Mouse (Mus musculus) heart, embryonic 14.5 days (tissue): ENCODE measurements around the gene Irf2bp1. TPM values are rescaled to one million over a fixed set of nuclear protein-coding genes. Genes with fewer than 3 reads are reported as not detected.

Experiments used
- ATAC-seq: fragments of 200-750 bp; cut with Nextera tagmentation; 2 replicates; pipeline ENCODE4 v1.8.0; 2017; ENCODE audit warnings: low read depth, moderate TSS enrichment; ENCODE audit not compliant: insufficient number of reproducible peaks, insufficient read depth, low FRiP score
- H3K27ac ChIP-seq, 2 experiments: fragments of 200-500 bp in 1 of 2; fragments of 300-500 bp in 1 of 2; sonication (generic) in 1 of 2; replicated peaks in 1 of 2; 2 replicates each; pipeline ENCODE4 v1.5.1; 2012 to 2014; ENCODE audit warnings: low read depth in 2 of 2, low read length in 2 of 2, control low read depth in 1 of 2, mild to moderate bottlenecking in 1 of 2, mixed read lengths in 1 of 2; ENCODE audit not compliant: control insufficient read depth in 1 of 2, insufficient read depth in 1 of 2
- H3K27me3 ChIP-seq: fragments of 300-500 bp; sonication (generic); 2 replicates; pipeline ENCODE4 v1.6.1; 2014; ENCODE audit warnings: mild to moderate bottlenecking, low read length, control low read depth; ENCODE audit not compliant: control insufficient read depth, insufficient read depth
- H3K36me3 ChIP-seq: fragments of 300-500 bp; sonication (generic); 2 replicates; pipeline ENCODE4 v1.6.1; 2014; ENCODE audit warnings: mild to moderate bottlenecking, control low read depth, low read length, mixed read lengths; ENCODE audit not compliant: control insufficient read depth, insufficient read depth
- H3K4me1 ChIP-seq, 2 experiments: fragments of 200-500 bp in 1 of 2; fragments of 300-500 bp in 1 of 2; sonication (generic) in 1 of 2; 2 replicates each; pipeline ENCODE4 v1.6.1; 2012 to 2014; ENCODE audit warnings: low read length in 2 of 2, control low read depth in 1 of 2, mixed read lengths in 1 of 2; ENCODE audit not compliant: control insufficient read depth in 2 of 2, insufficient read depth in 2 of 2
- H3K4me2 ChIP-seq: fragments of 300-500 bp; sonication (generic); 2 replicates; pipeline ENCODE4 v1.6.1; 2014; ENCODE audit warnings: mild to moderate bottlenecking, low read length
- H3K4me3 ChIP-seq, 2 experiments: fragments of 200-500 bp in 1 of 2; fragments of 300-500 bp in 1 of 2; sonication (generic) in 1 of 2; 2 replicates each; pipeline ENCODE4 v1.5.1; 2012 to 2014; ENCODE audit warnings: low read length in 2 of 2, mild to moderate bottlenecking in 2 of 2, control low read depth in 1 of 2, low read depth in 1 of 2, moderate library complexity in 1 of 2; ENCODE audit not compliant: control insufficient read depth in 1 of 2, insufficient read depth in 1 of 2
- H3K9ac ChIP-seq: fragments of 300-500 bp; sonication (generic); 2 replicates; pipeline ENCODE4 v1.6.1; 2014; ENCODE audit warnings: mild to moderate bottlenecking, low read length
- H3K9me3 ChIP-seq: fragments of 300-500 bp; sonication (generic); 2 replicates; pipeline ENCODE4 v1.6.1; 2016; ENCODE audit warnings: low read length, control low read depth; ENCODE audit not compliant: control insufficient read depth
- WGBS: fragments of 180-500 bp; shearing (Covaris S2); extraction: QIAGEN DNeasy Blood & Tissue Kit; methylation state at CpG from one replicate; pipeline ENCODE4 v1.1.7; 2014; 5-methylcytosine and 5-hydroxymethylcytosine counted together
- polyA plus RNA-seq: library from polyadenylated mRNA; unstranded; fragments of >200 nt; fragmentation: Nextera tagmentation; extraction: Ambion mirVana; gene quantifications from 2 replicates; pipeline ENCODE4 v1.2.1, GENCODE M21; 2014

Irf2bp1 gene
- polyA plus RNA-seq, 1 experiment from 2014 or later: 17.8 TPM

DNA sequence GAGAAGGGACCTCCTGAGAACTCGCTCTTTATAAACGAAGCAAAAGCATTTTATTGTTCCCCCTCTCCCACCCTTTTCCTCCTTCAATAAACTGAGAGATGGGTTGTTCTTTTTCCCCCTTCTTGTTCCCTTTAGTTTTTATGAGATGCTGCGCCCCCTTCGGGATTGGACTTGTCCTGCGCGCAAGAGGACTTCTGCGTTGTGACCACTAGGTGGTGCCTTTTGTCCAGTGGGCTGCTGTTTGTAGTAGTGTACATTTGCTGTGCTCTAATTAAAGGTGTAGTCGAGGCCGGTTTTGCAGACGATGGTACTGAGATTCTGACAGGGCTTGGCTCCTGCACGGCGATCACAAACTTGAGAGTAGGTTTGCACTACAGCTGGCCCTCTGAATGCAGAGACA lies 2.6 kb downstream of the Irf2bp1 start:
- 0 out of 4 replicates have a peak overlapping the region, but pooled peaks of 1 of the 2 experiments have one; percentile 4 for H3K4me3 ChIP-seq
- H3K36me3 ChIP-seq: peaks cover 32% of the 10 kb centered on the region
- no peak for ATAC-seq
- no peak overlapping the region for H3K27ac ChIP-seq
- H3K9me3 ChIP-seq: no peaks in the 10 kb centered on the region
- 10% methylated on average over 12 of the region's 12 CpGs for WGBS
- 0 out of 2 replicates have a peak overlapping the region, but pooled peaks have one; percentile 30 for H3K9ac ChIP-seq
- H3K4me1 ChIP-seq: peaks cover 9 to 38% of the 10 kb centered on the region in 2 experiments
- H3K4me2 ChIP-seq: peak overlapping the region; percentile 11; the same call in 1 of the 2 replicates
- no peaks in the 10 kb centered on the region for H3K27me3 ChIP-seq

GRCm38 (mm10) chr7:19007026-19007977 lies 3.5 kb downstream of the Irf2bp1 start:
- Histone ChIP-seq H3K36me3 (peaks cover 32% of the 10 kb centered on the region), H3K27ac (no peak overlapping the region), H3K4me3 (no peak overlapping the region), H3K27me3 (no peaks in the 10 kb centered on the region), H3K4me1 (peaks cover 11 to 39% of the 10 kb centered on the region in 2 experiments), H3K9me3 (no peaks in the 10 kb centered on the region), H3K4me2 (no peak overlapping the region), H3K9ac (no peak overlapping the region)
- WGBS: 78% methylated on average over 13 of the region's 13 CpGs
- ATAC-seq: no peak

DNA sequence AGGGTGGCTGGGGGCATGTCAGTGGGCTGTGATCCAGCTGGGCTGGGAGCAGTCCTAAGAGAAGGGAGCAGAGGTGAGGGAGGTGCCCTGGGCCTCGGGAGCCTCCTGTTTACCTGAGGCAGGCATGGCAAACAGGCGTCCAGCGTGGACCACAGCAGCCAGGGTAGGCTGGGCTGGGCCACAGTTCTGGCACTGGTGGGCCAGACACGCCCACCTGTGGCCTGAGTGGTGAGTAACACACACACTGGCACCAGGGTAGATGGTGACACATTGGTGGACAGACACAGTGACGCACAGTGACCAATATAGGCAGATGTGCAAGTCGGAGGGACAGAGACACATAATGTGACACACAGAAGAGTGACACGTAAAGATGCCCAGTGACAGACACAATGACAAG lies 6.7 kb downstream of the Irf2bp1 start:
- Histone ChIP-seq H3K4me1 (peaks cover 5 to 25% of the 10 kb centered on the region in 2 experiments; a peak in 3 of 4 replicates), H3K36me3 (peaks cover 23% of the 10 kb centered on the region), H3K9ac (no peak overlapping the region), H3K27ac (no peak overlapping the region), H3K9me3 (no peaks in the 10 kb centered on the region), H3K4me2 (no peak overlapping the region), H3K27me3 (no peaks in the 10 kb centered on the region), H3K4me3 (no peak overlapping the region)
- WGBS: 67% methylated on average over 7 of the region's 7 CpGs
- no peak for ATAC-seq

GRCm38 (mm10) chr7:19012025-19012621 lies 8.3 kb downstream of the Irf2bp1 start:
- WGBS: under 1% methylated on average over 26 of the region's 31 CpGs
- H3K4me2 ChIP-seq: peak overlapping the region; percentile 91
- H3K27me3 ChIP-seq: no peaks in the 10 kb centered on the region
- peaks cover 5 to 12% of the 10 kb centered on the region in 2 experiments; a peak in 3 of 4 replicates for H3K4me1 ChIP-seq
- H3K9ac ChIP-seq: peak overlapping the region; percentile 81
- peak; percentile 58 for ATAC-seq
- H3K4me3 ChIP-seq: peak overlapping the region; percentile 39 to 47
- peak overlapping the region in 1 of 2 experiments; percentile 77; a peak in 2 of 4 replicates for H3K27ac ChIP-seq
- H3K36me3 ChIP-seq: peaks cover 8% of the 10 kb centered on the region
- H3K9me3 ChIP-seq: no peaks in the 10 kb centered on the region

DNA sequence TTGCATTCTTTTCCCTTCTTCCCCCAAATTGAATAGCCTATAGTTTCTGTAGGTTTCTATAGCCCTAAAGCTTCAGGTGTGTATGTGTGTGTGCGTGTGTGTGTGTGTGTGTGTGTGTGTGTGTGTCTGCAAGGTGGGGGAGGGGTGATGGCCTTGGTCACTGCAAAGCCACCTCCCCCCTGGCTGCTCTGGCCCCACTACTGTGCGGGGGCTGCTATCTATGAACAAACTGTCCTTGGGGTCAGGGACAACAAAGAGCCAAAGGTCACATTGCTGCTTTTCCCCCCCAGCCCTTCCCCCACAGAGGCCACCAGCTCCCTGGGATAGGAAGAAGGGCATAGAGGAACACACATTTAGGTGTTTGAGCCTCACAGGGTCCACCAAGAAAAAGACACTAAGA lies 9.0 kb downstream of the Irf2bp1 start:
- H3K27me3 ChIP-seq: no peaks in the 10 kb centered on the region
- WGBS: 34% methylated on average over 2 of the region's 2 CpGs
- H3K4me2 ChIP-seq: peak overlapping the region; percentile 91
- peak overlapping the region; percentile 81; the same call in 1 of the 2 replicates for H3K9ac ChIP-seq
- no peak for ATAC-seq
- H3K4me3 ChIP-seq: no peak overlapping the region
- H3K36me3 ChIP-seq: 0 out of 2 replicates have a peak, but pooled peaks cover under 1% of the 10 kb centered on the region
- H3K27ac ChIP-seq: no peak overlapping the region
- H3K9me3 ChIP-seq: no peaks in the 10 kb centered on the region
- H3K4me1 ChIP-seq: peaks cover 5 to 12% of the 10 kb centered on the region in 2 experiments; a peak in 3 of 4 replicates

- H3K9me3 ChIP-seq: no peaks in the 10 kb centered on the region
- H3K4me2 ChIP-seq: no peak overlapping the region
- H3K9ac ChIP-seq: no peak overlapping the region
- no peak for ATAC-seq
- WGBS: 59% methylated on average over 15 of the region's 15 CpGs
- peaks cover 5 to 12% of the 10 kb centered on the region in 2 experiments; a peak in 3 of 4 replicates for H3K4me1 ChIP-seq
- no peaks in the 10 kb centered on the region for H3K36me3 ChIP-seq
- H3K4me3 ChIP-seq: no peak overlapping the region
- no peaks in the 10 kb centered on the region for H3K27me3 ChIP-seq
- no peak overlapping the region for H3K27ac ChIP-seq
These were observed 10.6 kb downstream of the Irf2bp1 start for GRCm38 (mm10) chr7:19014452-19014851.

DNA sequence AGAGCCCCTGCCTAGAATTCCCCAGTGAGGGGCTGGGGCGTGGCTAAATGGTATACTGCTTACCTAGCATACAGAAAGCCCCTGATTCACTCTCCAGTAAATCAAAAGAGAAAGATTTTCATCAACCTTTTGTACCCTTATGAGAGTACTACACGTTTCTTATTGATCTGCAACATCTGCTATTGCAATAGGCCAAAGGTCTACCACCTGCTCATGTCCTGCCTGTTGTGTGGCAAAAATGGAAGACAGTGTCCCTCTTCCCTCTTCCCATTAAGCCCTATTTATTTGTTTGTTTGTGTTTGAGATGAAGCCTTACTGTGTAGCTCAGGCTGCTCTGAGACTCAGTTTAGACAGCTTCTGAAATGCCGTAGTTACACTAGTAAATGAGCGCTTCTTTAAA lies 12.2 kb downstream of the Irf2bp1 start:
- Histone ChIP-seq H3K27ac (no peak overlapping the region), H3K27me3 (peaks cover 10% of the 10 kb centered on the region), H3K9ac (no peak overlapping the region), H3K36me3 (no peaks in the 10 kb centered on the region), H3K4me1 (peaks cover 5 to 12% of the 10 kb centered on the region in 2 experiments; a peak in 3 of 4 replicates), H3K4me2 (no peak overlapping the region), H3K9me3 (no peaks in the 10 kb centered on the region), H3K4me3 (no peak overlapping the region)
- WGBS: 87% methylated on average over 4 of the region's 4 CpGs
- no peak for ATAC-seq
